Mouse (Mus musculus) forebrain, embryonic 13.5 days (tissue): ENCODE measurements at regions not wholly inside any gene's neighbourhood (a gene's known extent, or its start where the extent isn't known, plus 50 kb on each side); places are given as distances from the start of the nearest gene placed in this dataset.
A peak's percentile ranks its signal among the peaks of the same experiment; 100 is the strongest.

ENCODE experiments used
- ATAC-seq: fragments of 200-750 bp; cut with Nextera tagmentation; 2 replicates; pipeline ENCODE4 v1.8.0; 2017
- H3K27ac ChIP-seq: fragments of 300-500 bp; sonication (generic); 2 replicates; pipeline ENCODE4 v1.5.1; 2015; ENCODE audit warnings: inconsistent platforms, mild to moderate bottlenecking, moderate library complexity
- H3K27me3 ChIP-seq: fragments of 300-500 bp; sonication (generic); 2 replicates; pipeline ENCODE4 v1.6.1; 2015; ENCODE audit warnings: mild to moderate bottlenecking, inconsistent platforms
- H3K36me3 ChIP-seq: fragments of 300-500 bp; sonication (generic); 2 replicates; pipeline ENCODE4 v1.6.1; 2015; ENCODE audit warnings: mild to moderate bottlenecking, inconsistent platforms; ENCODE audit not compliant: poor library complexity, severe bottlenecking
- H3K4me1 ChIP-seq: fragments of 300-500 bp; sonication (generic); 2 replicates; pipeline ENCODE4 v1.6.1; 2015; ENCODE audit warnings: inconsistent platforms
- H3K4me2 ChIP-seq: fragments of 300-500 bp; sonication (generic); 2 replicates; pipeline ENCODE4 v1.6.1; 2015; ENCODE audit warnings: inconsistent platforms, mild to moderate bottlenecking, moderate library complexity
- H3K4me3 ChIP-seq: fragments of 300-500 bp; sonication (generic); 2 replicates; pipeline ENCODE4 v1.5.1; 2015; ENCODE audit warnings: mild to moderate bottlenecking, inconsistent platforms
- H3K9ac ChIP-seq: fragments of 300-500 bp; sonication (generic); 2 replicates; pipeline ENCODE4 v1.6.1; 2015; ENCODE audit warnings: mild to moderate bottlenecking, inconsistent platforms
- H3K9me3 ChIP-seq: fragments of 300-500 bp; sonication (generic); replicated peaks from 2 replicates; pipeline ENCODE4 v1.6.1; 2016; ENCODE audit warnings: inconsistent platforms
- WGBS: fragments of 180-500 bp; shearing (Covaris S2); methylation state at CpG from one replicate; pipeline ENCODE4 v1.1.7; 2015; 5-methylcytosine and 5-hydroxymethylcytosine counted together

DNA sequence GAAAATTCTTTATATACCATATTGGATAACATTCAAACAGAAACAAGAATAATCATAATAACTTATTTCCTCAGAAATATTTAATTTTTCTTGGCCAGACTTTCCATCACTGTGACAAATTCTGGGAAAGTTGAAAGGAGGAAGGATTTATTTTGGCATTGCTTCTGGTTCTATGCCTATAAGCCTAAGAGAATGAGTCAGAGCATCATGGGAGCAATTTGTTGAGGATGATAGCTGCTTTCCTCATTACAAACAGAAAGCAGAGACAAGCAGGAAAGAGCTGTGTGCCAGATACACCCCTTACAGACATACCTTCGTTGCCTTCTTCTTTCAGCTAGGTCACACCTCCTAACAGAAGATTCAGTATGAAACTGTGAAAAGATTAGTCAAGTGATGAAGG, 115.3 kb downstream of the Rgs21 start:
- H3K27me3 ChIP-seq, result no peaks in the 10 kb centered on the region
- H3K36me3 ChIP-seq, result no peaks in the 10 kb centered on the region
- no peak overlapping the region for H3K9ac ChIP-seq
- H3K4me3 ChIP-seq, result no peak overlapping the region
- no peak for ATAC-seq
- no peaks in the 10 kb centered on the region for H3K9me3 ChIP-seq
- H3K27ac ChIP-seq, result no peak overlapping the region
- no peaks in the 10 kb centered on the region for H3K4me1 ChIP-seq
- WGBS, result 78% methylated on average over 1 of the region's 1 CpGs
- H3K4me2 ChIP-seq, result no peak overlapping the region

DNA sequence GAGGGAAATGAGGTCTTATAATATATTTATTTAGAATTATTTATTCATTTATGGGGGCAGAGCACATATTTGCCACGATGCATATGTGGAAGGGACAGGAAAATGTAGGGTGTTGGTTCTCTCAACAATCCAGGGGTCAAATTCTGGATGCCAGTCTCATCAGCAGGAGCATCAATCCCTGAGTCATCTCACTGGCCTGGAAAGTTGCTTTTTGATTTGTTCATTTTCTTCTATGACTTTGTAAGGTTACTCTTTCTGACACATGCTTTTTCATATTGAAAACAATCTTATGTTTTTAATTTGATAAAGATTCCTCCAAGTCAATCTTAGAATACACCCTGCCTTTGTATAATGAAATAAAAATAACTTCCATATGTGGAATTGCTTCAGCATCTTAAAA, 115.7 kb downstream of the Rgs21 start:
- WGBS, result 67% methylated on average over 1 of the region's 1 CpGs
- no peaks in the 10 kb centered on the region for H3K27me3 ChIP-seq
- H3K4me3 ChIP-seq, result no peak overlapping the region

DNA sequence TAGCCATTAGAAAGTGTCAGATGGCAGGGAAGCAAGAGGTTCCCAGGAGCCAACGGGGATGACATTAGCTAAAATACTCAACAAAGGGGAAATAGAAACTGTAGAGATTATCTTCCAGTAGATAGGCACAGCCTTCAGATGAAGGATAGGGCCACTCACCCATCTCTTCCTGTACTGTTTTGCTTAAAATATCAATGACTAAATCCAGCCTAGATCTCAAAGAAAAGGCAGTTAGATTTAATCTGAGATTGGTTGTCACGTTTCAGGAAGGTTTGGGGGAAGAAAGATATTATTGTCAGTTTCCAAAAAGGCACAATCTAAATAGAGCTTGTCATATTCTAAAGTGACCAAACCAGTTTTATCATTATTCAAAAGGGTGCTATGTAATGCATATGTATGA, 130.8 kb downstream of the Rgs21 start:
- ATAC-seq, result no peak
- Histone ChIP-seq H3K27me3 (no peaks in the 10 kb centered on the region), H3K4me3 (no peak overlapping the region), H3K27ac (no peak overlapping the region), H3K4me2 (no peak overlapping the region), H3K4me1 (no peaks in the 10 kb centered on the region), H3K9ac (no peak overlapping the region), H3K9me3 (no peaks in the 10 kb centered on the region), H3K36me3 (no peaks in the 10 kb centered on the region)
- 78% methylated on average over 2 of the region's 2 CpGs for WGBS

More for the DNA sequence above, 115.7 kb downstream of the Rgs21 start:
- no peak overlapping the region for H3K9ac ChIP-seq
- H3K27ac ChIP-seq, result no peak overlapping the region
- ATAC-seq, result no peak
- no peaks in the 10 kb centered on the region for H3K9me3 ChIP-seq
- H3K4me1 ChIP-seq, result no peaks in the 10 kb centered on the region
- no peaks in the 10 kb centered on the region for H3K36me3 ChIP-seq
- H3K4me2 ChIP-seq, result no peak overlapping the region

DNA sequence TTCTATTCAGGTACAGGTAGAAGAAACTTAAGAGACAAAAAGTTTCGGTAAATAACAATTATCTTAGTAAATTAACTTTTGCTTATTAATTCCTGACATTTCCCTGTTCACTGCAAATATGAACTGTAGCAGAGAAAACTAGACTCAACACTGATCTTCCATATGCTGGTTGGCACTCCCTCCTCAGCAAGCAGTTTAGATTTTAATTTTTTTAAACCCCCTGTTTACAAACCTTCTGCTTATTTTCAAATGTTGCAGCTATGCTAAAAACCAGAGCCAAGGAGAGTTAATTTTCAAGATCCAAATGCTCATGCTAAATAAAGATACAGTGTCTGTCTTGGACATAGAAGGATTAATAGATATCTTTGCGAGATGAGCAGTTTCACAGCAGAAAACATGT, 134.7 kb downstream of the Rgs21 start:
- Histone ChIP-seq H3K9ac (no peak overlapping the region), H3K27me3 (no peaks in the 10 kb centered on the region), H3K36me3 (no peaks in the 10 kb centered on the region), H3K4me2 (no peak overlapping the region), H3K4me3 (no peak overlapping the region), H3K9me3 (no peaks in the 10 kb centered on the region), H3K4me1 (no peaks in the 10 kb centered on the region), H3K27ac (no peak overlapping the region)
- 89% methylated on average over 2 of the region's 2 CpGs for WGBS
- no peak; the same call in 1 of the 2 replicates for ATAC-seq

DNA sequence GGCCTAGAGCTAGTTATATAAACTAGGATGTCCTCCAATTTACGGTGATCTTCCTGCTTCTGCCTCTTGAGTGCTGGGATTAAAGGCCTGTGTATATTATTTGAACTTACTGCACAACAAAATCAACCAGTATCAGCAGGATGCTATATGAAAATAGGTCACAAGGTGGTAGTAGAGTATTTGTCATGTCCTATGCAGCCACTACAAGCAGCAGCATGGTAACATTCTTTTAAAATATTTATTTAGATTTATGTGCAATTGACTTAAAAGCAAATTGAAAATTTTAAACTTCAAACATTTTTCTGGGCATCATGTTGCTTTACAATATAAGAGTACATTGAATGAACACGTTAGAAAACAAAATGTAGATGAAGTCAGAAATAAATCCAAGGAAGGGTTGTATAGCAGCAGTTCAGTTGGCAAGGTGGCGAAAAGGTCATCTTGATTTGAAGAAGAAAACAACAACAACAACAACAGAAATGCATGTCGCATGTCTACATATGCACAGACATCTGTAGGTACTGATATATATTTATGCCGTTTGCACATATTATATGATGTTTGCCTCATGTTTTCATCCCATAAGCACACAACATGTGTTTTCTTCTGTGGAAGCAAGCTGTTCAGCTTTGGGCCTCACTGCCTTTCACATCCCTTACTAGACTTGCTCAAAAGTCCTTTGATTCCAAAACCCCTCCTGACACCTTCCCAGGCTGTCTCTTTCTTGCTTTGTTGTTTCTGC, 135.8 kb downstream of the Rgs21 start:
- peak; percentile 74 for ATAC-seq
- Histone ChIP-seq H3K36me3 (no peaks in the 10 kb centered on the region), H3K4me1 (no peaks in the 10 kb centered on the region), H3K27me3 (no peaks in the 10 kb centered on the region), H3K4me2 (no peak overlapping the region), H3K9me3 (no peaks in the 10 kb centered on the region), H3K9ac (no peak overlapping the region), H3K4me3 (no peak overlapping the region), H3K27ac (no peak overlapping the region)
- 80% methylated on average over 5 of the region's 5 CpGs for WGBS

DNA sequence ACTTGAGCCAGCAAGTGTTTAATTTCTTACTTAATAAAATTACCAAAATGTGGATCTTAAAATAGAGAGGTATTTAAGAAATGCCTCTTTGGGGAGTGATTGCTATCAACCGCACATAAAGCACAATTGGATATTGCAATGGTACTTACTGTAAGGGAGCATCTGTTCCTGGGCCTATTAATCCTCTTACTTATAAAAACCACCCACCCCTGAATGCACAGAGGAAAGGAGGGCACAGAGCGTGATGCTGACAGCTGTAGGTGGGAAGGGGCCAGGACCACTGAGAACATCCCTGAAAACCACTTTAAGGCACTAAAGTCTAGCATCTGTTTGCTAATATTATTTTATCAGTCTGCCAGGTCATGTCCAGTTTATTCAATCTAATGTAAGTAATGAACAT, 146.1 kb downstream of the Rgs21 start:
- H3K27ac ChIP-seq, result no peak overlapping the region
- no peaks in the 10 kb centered on the region for H3K9me3 ChIP-seq
- no peaks in the 10 kb centered on the region for H3K36me3 ChIP-seq
- no peak overlapping the region for H3K9ac ChIP-seq
- H3K4me3 ChIP-seq, result no peak overlapping the region
- H3K4me1 ChIP-seq, result no peaks in the 10 kb centered on the region
- no peak for ATAC-seq
- 78% methylated on average over 2 of the region's 2 CpGs for WGBS
- H3K4me2 ChIP-seq, result no peak overlapping the region
- H3K27me3 ChIP-seq, result no peaks in the 10 kb centered on the region

DNA sequence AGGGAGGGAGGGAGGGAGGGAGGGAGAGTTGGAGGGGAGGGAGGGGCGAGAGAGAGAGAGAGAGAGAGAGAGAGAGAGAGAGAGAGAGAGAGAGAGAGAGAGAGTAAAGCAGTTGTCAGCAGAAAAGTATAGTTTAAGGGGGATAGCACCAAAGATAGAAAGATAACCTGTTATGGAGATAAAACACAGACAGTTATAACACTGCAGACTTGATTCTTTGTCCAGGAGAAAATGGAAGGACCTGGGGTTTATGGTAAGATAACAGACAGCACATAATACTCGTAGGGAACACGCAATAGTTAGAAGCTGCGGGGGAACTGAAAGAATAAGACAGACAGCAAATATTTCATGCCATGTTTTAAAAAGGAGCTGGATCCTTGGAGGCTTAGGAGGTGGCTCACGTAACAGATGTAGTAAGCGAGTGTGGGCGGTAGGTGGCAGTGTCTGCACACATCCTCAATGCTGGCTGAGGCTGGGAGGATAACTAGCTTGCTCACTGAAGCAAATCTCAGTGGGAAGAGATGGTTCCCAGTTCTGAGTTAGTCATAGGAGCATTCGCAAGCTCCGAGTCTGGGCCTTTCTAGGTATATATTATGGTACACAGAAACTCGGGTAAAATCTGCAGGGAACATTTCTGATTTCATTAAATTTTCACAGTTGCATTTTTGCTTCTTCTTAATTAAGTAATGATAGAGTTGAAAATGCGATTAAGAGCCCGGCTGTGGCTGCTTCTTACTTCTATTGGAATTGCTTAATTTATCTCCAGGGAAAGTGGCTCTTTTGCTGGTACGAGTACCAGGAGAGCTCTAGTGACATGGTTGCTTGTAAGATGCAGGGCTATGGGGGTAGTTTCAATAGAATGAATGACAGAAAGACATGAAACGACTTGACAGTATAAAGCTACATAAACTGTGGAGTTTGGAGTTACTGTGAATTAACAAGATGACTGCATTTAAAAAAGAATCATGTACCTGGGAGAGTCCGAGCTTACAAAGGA, 157.6 kb upstream of the Rgs1 start:
- Histone ChIP-seq H3K27me3 (no peaks in the 10 kb centered on the region), H3K27ac (no peak overlapping the region), H3K4me3 (no peak overlapping the region), H3K36me3 (no peaks in the 10 kb centered on the region), H3K9ac (no peak overlapping the region), H3K9me3 (no peaks in the 10 kb centered on the region), H3K4me2 (no peak overlapping the region), H3K4me1 (no peaks in the 10 kb centered on the region)
- ATAC-seq, result peak; percentile 93
- WGBS, result 29% methylated on average over 14 of the region's 15 CpGs

DNA sequence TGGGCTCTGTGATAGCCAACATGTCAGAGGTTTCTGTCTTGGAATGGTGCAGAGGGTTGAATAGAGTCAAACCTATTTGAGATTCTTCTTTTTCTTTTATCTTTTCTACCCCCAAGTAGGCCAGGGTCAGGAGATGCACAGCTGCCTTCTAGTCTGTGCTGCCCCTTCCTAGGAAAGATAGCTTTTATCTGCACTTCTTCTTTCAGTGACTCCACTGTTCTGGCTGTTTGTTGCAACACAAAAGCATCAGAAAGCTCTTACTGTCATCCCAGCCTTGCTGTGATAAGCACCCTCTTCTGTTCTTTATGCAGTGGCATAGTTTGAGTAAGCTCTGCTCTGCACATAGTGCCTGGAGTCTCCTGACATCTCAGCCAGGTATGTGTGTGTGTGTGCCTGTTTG, 156.7 kb upstream of the Rgs1 start:
- no peaks in the 10 kb centered on the region for H3K27me3 ChIP-seq
- no peak overlapping the region for H3K9ac ChIP-seq
- H3K4me3 ChIP-seq, result no peak overlapping the region
- no peaks in the 10 kb centered on the region for H3K4me1 ChIP-seq
- no peaks in the 10 kb centered on the region for H3K36me3 ChIP-seq
- H3K27ac ChIP-seq, result no peak overlapping the region
- no peak for ATAC-seq
- H3K4me2 ChIP-seq, result no peak overlapping the region
- no peaks in the 10 kb centered on the region for H3K9me3 ChIP-seq

DNA sequence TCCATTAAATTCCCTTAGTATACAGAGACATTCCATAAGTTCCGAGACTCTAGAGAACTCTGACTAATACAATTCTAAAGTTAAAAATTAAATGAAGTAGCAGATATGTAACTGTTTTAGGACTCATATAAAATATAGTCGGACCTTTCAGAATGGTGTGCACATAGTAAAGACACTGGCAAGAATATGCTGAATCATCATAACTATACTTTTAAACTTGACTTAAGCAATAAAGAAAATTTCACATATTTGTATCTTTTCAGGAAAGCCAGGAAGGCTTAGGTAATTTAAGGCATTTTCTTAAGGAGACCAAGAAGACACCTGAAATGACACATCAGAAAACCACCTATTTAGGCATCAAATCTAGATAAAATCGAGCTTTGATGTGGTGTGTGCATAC, 156.0 kb upstream of the Rgs1 start:
- WGBS, result 78% methylated on average over 3 of the region's 3 CpGs
- ATAC-seq, result no peak
- H3K27ac ChIP-seq, result no peak overlapping the region

DNA sequence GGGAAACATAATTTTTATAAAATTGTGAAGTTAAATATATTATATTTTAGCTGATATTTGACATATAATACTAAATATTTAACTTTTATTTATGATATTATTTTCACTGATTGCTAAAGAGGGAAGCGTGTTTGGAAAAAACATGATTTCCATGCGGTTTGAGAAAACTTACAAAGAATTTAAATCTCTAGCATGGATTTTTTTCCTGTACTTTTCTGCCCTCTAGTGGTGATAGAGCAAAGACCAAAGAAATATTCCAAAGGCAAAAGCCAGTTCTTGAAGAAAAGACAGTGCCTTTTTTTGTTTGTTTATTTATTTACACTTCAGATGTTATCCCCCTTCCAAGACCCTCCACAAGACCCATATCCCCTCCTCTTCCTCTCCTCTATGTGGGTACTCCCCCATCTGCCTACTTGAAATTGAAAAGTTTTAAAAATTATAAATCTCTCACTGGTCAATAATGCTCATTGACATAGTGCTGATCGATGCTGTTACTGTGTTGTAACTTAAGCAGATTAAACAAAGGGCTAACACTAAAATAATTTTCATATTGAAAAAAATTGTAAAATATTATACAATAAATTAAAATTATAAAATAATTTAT, 131.1 kb upstream of the Rgs1 start:
- WGBS, result 47% methylated on average over 3 of the region's 3 CpGs
- Histone ChIP-seq H3K4me2 (no peak overlapping the region), H3K36me3 (no peaks in the 10 kb centered on the region), H3K4me3 (no peak overlapping the region), H3K9me3 (no peaks in the 10 kb centered on the region), H3K27me3 (no peaks in the 10 kb centered on the region), H3K4me1 (no peaks in the 10 kb centered on the region), H3K27ac (no peak overlapping the region), H3K9ac (no peak overlapping the region)
- peak; percentile 55 for ATAC-seq

More for the DNA sequence above, 156.0 kb upstream of the Rgs1 start:
- no peaks in the 10 kb centered on the region for H3K36me3 ChIP-seq
- no peak overlapping the region for H3K4me2 ChIP-seq
- H3K4me1 ChIP-seq, result no peaks in the 10 kb centered on the region
- no peak overlapping the region for H3K9ac ChIP-seq
- no peaks in the 10 kb centered on the region for H3K27me3 ChIP-seq
- no peaks in the 10 kb centered on the region for H3K9me3 ChIP-seq
- no peak overlapping the region for H3K4me3 ChIP-seq

DNA sequence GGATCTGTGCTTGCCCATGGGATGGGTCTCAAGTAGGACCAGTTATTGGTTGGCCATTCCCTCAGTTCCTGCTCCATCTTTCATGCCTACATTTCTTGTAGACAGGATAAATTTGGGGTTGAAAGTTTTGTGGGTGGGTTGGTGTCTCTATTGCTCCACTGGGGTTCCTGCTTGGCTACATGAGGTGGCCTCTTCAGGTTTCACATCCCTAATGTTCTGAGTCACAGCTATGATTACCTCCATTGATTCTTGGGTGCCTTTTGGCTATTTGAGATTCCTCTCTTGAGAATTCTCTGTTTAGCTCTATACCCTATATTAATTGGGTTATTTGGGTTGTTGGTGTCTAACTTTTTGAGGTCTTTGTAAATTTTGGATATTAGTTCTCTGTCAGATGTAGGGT, 125.1 kb upstream of the Rgs1 start:
- no peak overlapping the region for H3K4me2 ChIP-seq
- no peak overlapping the region for H3K9ac ChIP-seq

DNA sequence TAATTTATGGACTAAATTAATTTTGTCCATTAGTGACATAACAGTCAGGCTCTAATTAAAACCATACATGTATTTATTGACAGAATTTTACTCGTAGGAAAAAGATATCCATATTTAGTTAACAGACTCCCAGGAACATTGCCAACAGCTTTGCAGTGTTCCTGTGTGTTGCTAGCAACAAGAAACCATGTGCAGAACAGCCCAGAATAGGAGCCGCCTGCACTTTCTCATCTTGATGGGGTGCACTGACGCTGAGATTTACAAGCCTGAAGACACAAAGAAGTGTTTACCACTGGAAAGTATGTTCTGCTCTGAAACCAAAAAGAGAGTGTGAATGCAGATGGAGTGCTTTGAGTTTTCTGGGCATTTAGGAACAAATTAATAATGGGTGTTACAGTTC, 118.5 kb upstream of the Rgs1 start:
- H3K4me1 ChIP-seq, result no peaks in the 10 kb centered on the region
- H3K9ac ChIP-seq, result no peak overlapping the region
- no peak overlapping the region for H3K4me2 ChIP-seq
- no peak overlapping the region for H3K27ac ChIP-seq
- no peaks in the 10 kb centered on the region for H3K36me3 ChIP-seq
- WGBS, result 77% methylated on average over 3 of the region's 3 CpGs
- no peak overlapping the region for H3K4me3 ChIP-seq
- no peaks in the 10 kb centered on the region for H3K9me3 ChIP-seq
- ATAC-seq, result no peak
- H3K27me3 ChIP-seq, result no peaks in the 10 kb centered on the region

More for the DNA sequence above, 125.1 kb upstream of the Rgs1 start:
- H3K4me3 ChIP-seq, result no peak overlapping the region
- no peaks in the 10 kb centered on the region for H3K4me1 ChIP-seq
- no peaks in the 10 kb centered on the region for H3K36me3 ChIP-seq
- no peaks in the 10 kb centered on the region for H3K9me3 ChIP-seq
- no peak for ATAC-seq
- no peaks in the 10 kb centered on the region for H3K27me3 ChIP-seq
- H3K27ac ChIP-seq, result no peak overlapping the region
